Mouse (Mus musculus) adrenal gland, postnatal 4 days (tissue): ENCODE data around the gene 9930021J03Rik. TPM values are rescaled to one million over a fixed set of nuclear protein-coding genes. Genes with fewer than 3 reads are reported as not detected.
A peak's percentile ranks its signal among the peaks of the same experiment; 100 is the strongest.

Source experiments
- DNase-seq, 2 experiments: peaks; one replicate each; pipeline ENCODE4 v3.0.0; 2021 to 2022; ENCODE audit warnings: low spot score in 2 of 2, mixed read lengths in 2 of 2
- total RNA-seq, 2 experiments: library from RNA; stranded (reverse); gene quantifications; 2 replicates each; pipeline ENCODE4 v1.2.3; 2021

The 9930021J03Rik gene
- total RNA-seq, 2 experiments from 2014 or later: 19.7 to 24.2 TPM

DNA sequence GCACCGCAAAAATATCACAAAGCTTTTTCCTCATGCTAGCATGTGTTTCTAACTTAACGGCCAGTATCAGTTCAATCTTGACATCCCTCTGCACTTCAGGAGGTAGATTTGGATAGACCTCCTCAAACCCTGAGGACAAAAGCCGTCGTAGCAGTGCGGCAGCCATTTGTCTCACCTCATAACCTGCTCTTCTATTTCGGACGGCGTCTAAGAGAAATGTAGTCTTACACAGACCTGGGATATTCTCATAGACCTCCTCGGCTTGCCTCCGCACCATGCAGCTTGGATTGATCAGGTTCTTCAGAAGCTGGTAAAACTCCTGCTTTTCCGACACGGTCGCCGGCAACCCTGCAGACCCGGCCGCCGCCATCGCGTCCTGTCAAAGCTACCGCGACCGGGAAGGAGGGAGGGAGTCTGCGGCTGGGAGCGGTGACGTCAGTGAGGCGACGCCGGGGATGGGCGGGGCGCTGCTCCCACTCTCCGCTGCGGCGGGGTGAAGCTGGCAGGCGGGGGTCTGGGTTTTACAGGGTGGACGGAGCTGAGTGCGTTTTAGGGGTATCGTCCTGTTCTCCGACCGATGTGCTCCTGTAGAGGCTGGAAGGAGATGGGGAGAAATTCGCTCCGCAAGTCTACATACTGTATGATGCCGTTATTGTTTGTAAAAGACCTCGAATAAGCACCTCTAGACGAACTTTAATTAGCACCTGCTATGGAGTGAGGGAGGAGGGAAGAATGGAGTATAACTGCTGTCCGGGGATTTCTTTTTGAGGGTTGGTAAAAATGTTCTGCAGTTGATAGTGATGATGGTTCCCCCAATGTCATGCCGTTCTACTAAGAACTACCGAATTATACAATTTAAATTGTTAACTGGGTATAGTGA lies 7.0 kb upstream of the 9930021J03Rik start, which contains the start of gene Ranbp6:
TSS of gene Ranbp6 (minus strand) at position 394 of the 880 bp plus-strand sequence.
- peak; percentile 78 to 82 for DNase-seq

DNA sequence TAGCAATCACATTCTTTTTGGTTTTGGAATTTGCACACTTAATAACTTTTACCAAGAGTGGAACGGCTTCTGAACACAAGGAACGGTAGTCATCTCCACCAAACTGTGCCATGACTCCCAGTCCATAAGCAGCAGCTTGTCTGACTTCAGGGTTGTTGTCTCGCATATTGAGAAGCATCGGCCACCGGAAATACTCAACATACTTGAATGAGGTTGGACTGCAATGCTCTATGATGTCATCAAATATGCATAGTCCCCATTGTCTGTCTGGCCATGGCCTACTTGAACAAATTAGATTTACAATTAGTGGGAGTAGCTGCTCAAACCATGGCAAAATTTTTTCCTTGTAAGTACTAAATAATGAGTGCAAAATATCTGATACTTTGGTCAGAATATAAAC lies 4.2 kb upstream of the 9930021J03Rik start:
- no peak for DNase-seq

DNA sequence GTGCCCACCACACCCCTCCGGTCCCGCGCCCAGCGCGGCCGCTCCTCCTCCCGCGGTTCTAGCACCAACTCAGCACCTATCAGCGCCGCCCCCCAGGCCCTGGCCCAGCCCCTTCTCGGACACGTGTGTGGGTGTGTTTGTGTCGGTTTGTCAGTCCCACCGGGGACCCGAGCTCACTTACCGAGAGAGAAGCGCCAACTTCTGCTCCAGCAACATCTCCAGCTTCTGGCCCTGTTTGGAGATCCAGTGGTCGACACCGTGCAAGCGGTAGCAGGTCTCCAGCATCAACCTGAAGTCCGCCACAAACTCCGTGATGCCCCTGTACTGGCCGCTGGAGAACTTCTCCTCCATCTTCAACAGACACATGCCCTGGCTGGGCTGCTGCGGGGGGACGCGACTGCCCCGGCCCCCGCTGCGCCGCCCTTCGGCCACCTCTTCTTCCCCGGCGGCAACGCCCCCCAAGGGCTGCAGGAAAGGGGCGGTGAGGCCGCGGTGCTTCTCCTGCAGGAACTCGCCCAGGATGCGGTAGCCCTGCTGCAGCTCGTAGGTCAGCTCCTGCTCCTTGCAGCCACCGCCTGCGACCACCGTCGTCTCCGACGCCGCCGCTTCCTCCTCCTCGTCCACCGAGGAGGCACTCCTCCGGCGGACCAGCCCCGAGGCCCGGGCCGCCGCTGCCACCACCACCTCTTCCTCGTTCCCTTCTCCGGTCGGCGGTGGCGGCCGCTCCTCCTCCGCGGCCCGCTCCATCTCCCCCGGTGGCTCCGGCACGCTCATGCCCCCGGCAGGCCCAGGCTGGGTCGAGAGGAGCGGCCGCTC lies 480 bp downstream of the 9930021J03Rik start:
- peak; percentile 48 to 63 for DNase-seq

DNA sequence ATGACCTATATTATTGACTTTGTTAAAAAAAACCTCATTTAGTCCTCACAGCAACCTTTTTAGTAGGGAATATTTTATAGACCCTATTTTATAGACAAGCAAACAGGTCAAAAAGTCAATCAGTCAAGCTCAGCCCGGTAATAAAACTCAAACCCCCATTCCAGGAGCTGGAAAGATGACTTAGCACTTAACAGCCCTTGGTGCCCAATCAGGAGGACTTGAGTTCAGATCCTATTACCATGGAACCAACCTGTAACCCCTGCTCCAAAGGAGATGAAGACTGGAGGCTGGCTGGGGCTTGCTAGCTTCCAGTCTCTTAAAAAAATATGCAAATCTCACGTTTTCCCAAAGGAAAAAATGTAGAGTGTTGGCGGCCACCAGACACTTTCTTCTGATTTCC lies 1.8 kb downstream of the 9930021J03Rik start:
- no peak for DNase-seq

DNA sequence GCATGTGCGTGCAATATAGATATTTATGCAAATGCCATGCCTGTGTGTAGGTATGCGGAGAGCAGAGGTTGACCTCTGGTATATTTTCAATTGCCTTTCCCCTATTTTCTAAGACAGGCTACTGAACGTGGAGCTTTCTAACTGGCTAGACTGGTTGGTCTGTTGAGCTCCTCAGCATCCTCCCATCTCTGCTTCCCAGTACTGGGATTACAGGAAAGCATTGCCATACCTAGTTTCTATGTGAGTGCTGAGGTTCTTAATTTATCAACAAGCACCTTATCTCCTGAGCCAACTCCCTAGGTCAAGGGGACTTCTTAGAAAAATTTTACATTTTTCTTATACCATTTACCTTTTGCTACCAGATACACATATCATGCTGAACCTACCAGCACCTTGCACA lies 8.4 kb downstream of the 9930021J03Rik start:
- no peak for DNase-seq

DNA sequence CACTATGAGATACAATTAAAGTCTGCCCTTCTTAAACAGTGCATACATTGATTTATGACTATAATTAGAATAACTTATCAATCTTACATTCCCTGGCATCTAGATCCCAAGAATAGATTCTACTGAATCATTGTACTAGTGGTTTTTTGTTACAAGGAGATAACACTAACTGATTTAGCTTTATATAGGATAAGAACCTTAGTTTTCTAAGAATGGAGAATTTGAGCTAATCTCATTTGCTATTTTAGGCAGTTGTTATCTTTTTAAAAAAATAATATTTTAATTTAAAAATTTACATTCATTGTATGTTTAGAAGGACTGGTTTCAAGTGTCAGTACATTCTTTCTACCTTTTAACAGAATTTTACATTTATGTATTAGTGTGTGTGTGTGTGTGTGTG lies 17.8 kb downstream of the 9930021J03Rik start:
- no peak for DNase-seq

DNA sequence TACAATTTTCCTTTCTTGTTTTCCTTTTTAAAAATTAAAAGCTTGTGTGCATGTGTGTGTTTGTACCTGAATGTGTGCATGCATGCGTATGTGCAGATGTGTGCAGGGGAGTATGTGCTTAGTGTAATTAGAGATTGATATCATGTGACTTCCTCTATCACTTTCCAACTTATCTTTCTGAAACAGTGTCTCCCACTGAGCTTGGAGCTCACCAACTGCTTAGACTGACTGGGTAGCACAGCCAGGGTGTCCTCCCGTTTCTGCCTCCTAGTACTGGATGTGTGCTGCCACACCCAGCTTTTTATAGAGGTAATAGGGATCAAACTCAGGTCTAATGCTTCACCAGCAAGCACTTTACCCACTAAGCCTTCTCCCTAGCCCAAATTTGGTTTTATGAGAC lies 22.9 kb downstream of the 9930021J03Rik start:
- no peak for DNase-seq

DNA sequence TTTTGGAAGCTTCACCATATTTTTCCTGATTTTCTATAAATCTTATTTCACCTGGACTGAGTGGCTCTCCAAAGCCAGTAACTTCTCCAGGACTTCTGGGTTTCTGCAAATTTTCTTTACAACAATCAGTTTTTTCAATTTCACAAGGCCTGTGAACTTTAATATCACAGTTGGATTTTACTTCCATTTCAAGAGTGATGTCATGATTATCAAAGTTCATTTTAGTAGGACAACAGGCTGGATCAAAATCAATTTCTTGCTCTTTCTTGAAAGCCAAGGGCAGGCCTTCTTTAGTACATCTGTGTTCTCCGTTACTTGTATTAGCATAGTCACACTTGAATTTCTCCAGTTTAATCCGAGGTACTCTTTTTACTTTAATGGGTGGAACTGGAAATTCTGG lies 51.9 kb downstream of the 9930021J03Rik start:
- no peak for DNase-seq

DNA sequence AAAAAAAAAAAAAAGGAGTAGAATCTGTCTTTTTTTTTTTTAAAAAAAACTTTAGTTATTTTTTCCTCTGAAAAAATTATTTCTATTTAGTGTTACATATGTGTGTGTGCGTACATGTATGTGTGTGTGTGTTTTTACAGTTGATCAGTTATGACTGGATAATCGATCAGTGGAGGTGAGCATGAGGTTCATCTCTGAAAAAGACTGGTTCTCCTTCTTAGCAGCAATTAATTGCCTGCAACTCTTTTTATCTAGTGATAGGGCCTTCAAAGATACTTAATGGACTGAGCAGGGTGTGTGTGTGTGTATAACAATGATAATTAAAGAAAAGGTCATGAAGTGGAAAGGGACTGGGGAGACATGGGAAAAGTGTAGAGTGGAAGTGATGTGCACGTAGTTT lies 54.8 kb downstream of the 9930021J03Rik start:
- DNase-seq: no peak

DNA sequence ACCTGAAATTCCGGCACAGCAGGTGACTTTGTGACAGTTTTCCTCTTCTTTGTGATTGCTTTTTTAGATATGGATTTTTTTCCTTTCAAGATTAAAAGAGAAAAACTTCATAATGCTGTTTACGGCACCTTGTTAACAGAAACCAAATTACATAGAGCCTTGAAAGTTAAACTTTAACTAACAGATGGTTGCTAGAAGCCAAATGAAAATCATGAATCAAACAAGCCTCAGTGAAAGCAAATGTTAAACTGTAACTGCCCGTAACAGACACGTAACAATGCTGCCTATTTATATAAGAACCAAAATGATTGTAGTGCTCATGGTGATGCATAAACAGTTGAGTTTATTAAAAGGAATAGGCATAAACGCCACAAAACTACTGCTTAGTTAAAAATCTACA lies 62.3 kb downstream of the 9930021J03Rik start:
- DNase-seq: no peak

DNA sequence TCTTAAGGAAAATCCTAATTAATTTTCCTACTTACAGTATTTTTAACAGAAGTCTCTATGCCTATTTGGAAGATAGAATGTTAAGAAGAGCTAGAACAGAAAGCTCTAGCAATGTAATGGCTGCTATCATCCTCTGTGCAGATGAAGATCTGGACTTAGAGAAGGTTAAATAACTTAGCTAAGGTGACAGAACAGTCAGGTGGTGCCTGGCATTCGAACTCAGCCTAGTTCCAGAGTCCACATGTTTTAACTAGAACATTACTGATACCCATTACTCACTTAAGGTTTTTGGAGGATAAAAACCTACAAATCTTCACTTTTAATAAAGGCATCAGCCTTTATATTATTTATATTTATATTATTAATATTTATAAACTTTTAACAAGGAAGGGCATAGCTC lies 65.1 kb downstream of the 9930021J03Rik start:
- no peak for DNase-seq

DNA sequence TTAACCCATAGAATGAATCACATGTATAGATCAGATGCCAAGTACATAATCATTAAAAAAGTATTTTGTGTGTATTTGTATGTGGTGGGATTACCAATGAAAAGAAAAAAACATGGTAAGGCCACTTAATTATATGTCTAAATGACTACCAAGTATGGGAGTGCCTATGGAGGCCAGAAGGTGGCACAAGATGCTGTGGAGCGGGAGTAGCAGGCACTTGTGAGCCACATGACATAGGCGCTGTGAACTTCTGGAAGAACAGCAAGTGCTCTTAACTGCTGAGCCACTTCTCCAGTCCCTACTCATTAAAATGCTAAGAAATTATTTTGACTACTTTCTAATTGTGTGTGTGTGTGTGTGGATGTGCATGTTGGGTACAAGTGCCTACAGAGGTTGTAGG lies 66.2 kb downstream of the 9930021J03Rik start:
- no peak for DNase-seq

DNA sequence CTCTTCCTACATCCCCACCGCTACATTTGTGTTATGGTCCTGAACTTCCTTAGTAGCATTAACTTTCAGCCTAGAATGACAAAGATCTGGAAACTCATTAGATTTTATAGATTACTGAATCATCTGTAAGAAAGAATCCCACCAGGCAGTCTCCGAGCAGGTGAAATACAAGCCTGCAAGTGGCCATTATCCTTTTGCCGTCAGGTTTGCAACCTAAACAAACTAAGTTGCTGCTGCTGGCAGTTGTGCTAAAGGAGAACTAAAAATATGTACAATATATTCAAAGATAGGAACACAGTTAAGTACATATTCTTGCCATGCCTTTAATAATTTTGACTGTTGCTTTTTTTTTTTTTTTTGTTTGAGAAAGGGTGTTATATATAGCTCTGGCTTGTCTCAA lies 70.4 kb downstream of the 9930021J03Rik start:
- DNase-seq: no peak

DNA sequence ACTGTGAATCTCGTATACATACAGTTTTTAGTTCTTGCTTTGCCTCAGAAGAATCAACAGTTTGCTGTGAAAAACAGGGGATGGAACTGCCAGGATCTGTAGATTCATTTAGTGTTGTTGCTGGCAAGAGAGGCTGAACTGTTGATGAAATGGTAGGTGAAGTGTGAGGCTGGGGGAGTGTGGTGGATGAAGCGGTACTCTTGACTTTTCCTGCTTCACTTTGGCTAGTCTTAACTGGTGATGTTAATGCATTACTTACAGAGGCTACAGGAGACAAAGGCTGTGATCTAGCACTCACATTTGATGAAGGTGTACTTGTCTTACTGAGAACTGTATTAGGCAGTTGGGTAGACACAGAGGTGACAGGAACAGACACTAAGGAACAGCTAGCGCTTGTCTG lies 87.3 kb downstream of the 9930021J03Rik start:
- no peak for DNase-seq

DNA sequence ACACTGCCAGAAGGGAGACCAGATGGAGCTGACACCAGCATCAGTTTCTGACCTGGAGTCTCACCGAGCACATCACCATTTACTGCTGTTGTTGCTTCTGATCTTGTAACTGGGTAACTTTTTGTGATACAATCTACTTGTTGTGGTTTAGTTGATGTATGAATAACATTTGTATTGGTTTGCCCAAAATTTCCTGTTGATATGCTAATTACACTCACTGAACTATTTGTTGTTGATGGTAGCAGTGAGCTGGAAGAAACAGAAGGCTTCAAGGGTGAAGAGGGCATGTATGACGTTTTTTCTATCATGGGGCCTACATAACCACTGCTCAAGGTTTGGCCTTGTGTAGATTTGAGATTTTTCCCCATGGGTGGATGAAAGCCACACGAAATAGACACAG lies 87.9 kb downstream of the 9930021J03Rik start:
- DNase-seq: no peak

DNA sequence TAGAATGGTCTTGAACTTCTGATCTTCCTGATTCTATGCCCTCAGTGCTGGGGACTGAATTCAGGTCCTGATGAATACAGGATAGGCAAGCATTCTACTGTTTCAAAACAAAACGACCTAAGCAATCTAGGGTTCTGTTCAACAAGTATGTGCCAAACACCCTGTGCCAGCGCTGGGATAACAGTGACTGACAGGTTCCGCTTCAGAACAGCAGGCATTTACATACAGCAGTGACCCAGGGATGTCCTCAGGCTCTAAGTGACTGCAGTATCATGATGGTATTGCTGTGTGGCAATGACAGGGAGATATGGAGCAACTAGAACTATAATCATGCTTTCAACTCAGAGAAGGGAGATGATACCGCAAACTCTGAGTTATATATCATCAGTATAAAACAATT lies 92.3 kb downstream of the 9930021J03Rik start:
- DNase-seq: no peak

DNA sequence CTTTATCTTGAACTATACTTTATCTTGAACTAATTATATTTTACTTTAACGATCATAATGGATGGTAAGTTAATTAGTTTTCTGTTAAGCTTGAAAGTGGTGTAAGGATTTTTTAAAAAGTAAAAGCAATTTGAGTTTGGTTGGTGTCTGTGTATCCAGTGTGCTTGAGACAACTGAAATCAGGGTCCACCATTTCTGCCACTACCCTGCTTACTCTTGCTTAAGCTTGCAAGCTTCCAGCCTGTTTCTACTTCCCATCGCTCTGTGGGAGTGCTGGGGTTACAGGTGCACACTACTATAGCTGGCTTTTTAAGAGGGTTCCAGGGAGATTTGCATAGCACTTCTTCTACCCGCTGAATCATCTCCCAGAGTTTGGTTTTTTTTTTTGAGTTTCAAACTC lies 96.3 kb downstream of the 9930021J03Rik start:
- DNase-seq: no peak

DNA sequence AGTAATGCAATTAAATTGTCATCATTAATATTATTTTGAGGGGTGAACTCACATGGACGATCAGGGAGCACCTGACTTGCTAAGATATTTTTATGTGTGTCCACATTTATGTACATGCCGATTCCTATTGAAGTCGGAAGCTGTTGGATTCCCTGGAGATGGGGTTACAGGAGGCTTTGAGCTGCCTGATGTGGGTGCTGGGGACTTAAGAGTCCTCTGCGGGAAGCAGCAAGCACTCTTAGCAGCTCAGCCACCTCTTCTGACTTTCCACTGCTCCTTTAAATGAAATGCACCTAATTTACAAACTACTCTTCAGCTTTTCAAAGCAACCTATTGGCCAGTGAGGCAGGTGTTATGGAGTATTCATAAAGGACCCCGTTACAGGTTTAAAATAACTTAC lies 97.3 kb downstream of the 9930021J03Rik start:
- DNase-seq: no peak

DNA sequence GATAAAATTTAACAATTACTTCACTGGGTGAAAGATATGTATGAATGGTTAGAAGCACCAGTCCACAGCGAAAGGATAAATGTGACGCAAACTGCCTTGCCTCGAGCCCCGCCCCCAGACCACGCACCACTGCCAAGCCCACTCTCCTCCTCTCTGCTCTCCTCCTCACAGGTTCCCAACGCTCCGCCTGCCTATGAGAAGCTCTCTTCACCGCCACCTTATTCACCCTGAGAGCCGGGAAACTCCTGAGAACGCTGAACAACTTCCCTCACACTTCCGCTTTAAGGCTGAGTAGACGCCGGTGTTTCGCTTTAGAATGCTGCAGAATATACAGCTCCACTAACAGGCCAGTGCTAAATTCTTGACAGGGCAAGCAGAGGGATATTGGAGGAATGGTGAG lies 97.8 kb downstream of the 9930021J03Rik start:
- no peak for DNase-seq

DNA sequence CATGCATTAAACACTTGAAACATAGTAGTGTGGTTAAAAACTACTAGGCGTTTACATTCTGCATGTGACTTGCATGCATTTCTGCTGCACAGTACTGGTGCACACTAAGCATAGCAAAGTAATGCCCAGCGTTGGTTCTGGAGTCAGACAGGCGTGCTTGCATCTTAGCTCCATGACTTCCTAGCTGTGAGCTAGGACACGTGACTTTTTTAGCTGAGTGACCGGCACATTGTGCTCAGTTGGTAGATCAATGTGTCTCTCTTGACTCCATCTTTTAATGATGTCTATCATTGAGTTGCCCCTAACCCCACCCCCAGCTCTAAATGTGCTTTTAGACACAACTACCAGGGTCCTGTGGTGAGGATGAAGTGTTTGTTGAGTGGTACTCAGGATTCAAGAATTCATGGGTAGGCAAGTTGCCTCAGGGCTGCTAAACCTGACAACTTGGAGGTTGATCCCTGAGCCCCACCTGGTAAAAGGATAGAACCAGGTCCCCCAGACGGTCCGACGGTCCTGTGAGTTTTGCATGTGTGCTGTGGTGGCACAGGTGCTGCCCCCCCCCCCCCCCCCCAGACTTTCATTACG lies 98.4 kb downstream of the 9930021J03Rik start:
- no peak for DNase-seq

DNA sequence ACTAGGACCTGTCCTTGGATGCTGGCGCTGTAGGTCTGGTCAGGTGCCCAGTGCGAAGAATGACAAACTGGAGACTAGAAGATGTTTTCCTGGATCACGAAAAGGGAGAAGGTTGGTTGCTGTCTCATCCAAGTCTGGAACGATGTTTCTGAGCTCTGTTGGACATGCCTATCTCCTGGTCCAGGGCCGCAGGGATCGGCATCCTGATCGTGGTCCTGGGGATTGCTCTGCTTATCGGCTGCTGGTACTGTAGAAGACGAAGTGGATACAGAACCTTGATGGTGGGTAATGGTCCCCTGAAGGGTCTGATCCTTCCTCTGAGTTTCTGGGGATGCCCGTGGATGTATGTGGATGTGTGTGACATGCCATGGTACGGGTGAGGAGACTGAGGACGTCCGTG lies 101.4 kb downstream of the 9930021J03Rik start:
- no peak for DNase-seq

DNA sequence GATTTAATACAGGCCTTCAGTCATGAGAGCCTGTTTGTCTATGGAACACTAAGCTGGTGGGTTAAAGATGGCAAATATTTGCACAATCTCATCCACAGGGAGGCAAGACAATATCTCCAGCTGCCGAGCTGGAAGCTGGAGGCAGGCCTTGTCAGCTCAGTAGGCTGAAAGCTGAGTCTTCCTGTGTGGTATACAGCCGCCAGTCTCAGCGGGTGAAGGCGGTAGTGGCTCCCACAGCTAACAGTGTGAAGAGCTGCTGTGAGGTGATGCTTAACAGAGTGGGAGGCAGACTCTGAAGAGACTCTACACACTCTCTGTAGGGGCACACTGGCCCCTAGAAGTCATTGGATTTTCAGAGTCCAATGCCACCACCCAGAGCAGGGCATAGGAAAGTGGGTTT lies 104.1 kb downstream of the 9930021J03Rik start:
- DNase-seq: no peak
